Mouse (Mus musculus): ENCODE results near the gene Luzp1. TPM values are rescaled to one million over a fixed set of nuclear protein-coding genes. Genes with fewer than 3 reads are reported as not detected.

The Luzp1 gene
- polyA plus RNA-seq, 1 experiment from 2014 or later, result 108 TPM

DNA sequence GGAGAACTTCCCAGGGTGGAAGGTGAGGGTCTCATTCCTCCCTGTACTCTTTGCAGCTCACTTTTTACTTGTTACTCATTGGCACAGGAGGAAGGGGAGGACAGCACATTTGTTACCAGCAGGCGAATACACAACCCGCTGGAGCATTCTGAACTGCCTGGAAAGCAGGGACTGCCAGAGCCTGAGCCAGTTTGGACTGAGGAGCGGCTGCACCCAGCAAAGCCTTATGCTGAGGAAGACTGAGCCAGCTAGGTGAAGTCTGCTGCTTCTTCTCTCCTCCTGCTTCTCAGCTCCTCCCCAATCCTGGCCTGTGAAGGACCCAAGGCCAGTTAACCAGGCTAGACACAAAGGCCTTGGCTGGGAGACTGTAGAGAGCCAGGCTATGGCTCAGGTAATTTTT lies 75.6 kb downstream of the Luzp1 start:
- no peak overlapping the region for H3K9ac ChIP-seq (ENCODE audit: low read depth, low read length)
- WGBS (ENCODE audit: insufficient replicate concordance), result 90% methylated on average over 3 of the region's 3 CpGs
- no peak overlapping the region for H3K4me3 ChIP-seq (ENCODE audit: low read depth, low read length)
- no peaks in the 10 kb centered on the region for H3K27me3 ChIP-seq (ENCODE audit: control insufficient read depth, insufficient read depth, low read length)
- peaks cover 19% of the 10 kb centered on the region for H3K4me1 ChIP-seq (ENCODE audit: control insufficient read depth, insufficient read depth, low read length)
- peaks cover 22% of the 10 kb centered on the region for H3K36me3 ChIP-seq (ENCODE audit: control insufficient read depth, insufficient read depth, low read length)
- no peaks in the 10 kb centered on the region for H3K9me3 ChIP-seq (replicated peaks; ENCODE audit: control insufficient read depth, low read length)
- H3K4me2 ChIP-seq, result no peak overlapping the region
- H3K27ac ChIP-seq (ENCODE audit: low read depth, low read length), result no peak overlapping the region
- ATAC-seq (replicated peaks; ENCODE audit: insufficient number of reproducible peaks, low FRiP score, low TSS enrichment), result no peak

GRCm38 (mm10) chr4:136546279-136547045 lies 76.9 kb downstream of the Luzp1 start:
- no peak overlapping the region for H3K9ac ChIP-seq (ENCODE audit: low read depth, low read length)
- H3K9me3 ChIP-seq (replicated peaks; ENCODE audit: control insufficient read depth, low read length), result no peaks in the 10 kb centered on the region
- H3K4me3 ChIP-seq (ENCODE audit: low read depth, low read length), result no peak overlapping the region
- H3K27ac ChIP-seq (ENCODE audit: low read depth, low read length), result no peak overlapping the region
- H3K36me3 ChIP-seq (ENCODE audit: control insufficient read depth, insufficient read depth, low read length), result peaks cover 28% of the 10 kb centered on the region
- 65% methylated on average over 3 of the region's 3 CpGs for WGBS (ENCODE audit: insufficient replicate concordance)
- ATAC-seq (replicated peaks; ENCODE audit: insufficient number of reproducible peaks, low FRiP score, low TSS enrichment), result no peak
- no peaks in the 10 kb centered on the region for H3K27me3 ChIP-seq (ENCODE audit: control insufficient read depth, insufficient read depth, low read length)
- H3K4me1 ChIP-seq (ENCODE audit: control insufficient read depth, insufficient read depth, low read length), result peaks cover 19% of the 10 kb centered on the region
- H3K4me2 ChIP-seq, result no peak overlapping the region

DNA sequence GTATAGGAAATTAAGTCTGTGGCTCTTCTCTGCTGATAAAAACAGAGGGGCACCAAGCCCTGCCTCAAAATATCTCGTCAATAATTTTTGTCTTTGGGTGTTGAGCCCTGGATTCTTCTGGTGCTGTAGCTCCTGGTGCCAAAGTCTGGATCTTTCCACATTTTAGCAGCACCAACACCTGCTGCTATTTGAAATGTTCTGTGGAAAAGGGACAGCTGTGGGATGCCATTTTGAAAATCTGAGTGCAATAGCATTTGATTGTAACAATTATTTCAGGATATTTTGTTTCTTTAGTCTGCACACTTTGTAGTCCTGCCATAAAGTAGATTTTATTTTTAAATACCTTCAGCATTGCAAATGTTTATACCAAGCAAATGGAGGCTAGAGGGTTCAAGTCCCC lies 78.2 kb downstream of the Luzp1 start:
- Histone ChIP-seq H3K27me3 (ENCODE audit: control insufficient read depth, insufficient read depth, low read length) (no peaks in the 10 kb centered on the region), H3K36me3 (ENCODE audit: control insufficient read depth, insufficient read depth, low read length) (peaks cover 35% of the 10 kb centered on the region), H3K4me1 (ENCODE audit: control insufficient read depth, insufficient read depth, low read length) (peaks cover 19% of the 10 kb centered on the region), H3K27ac (ENCODE audit: low read depth, low read length) (no peak overlapping the region), H3K9ac (ENCODE audit: low read depth, low read length) (no peak overlapping the region), H3K4me3 (ENCODE audit: low read depth, low read length) (no peak overlapping the region), H3K4me2 (no peak overlapping the region), H3K9me3 (replicated peaks; ENCODE audit: control insufficient read depth, low read length) (no peaks in the 10 kb centered on the region)
- ATAC-seq (replicated peaks; ENCODE audit: insufficient number of reproducible peaks, low FRiP score, low TSS enrichment), result no peak
- WGBS (ENCODE audit: insufficient replicate concordance), result 78% methylated on average over 1 of the region's 1 CpGs

GRCm38 (mm10) chr4:136548381-136548801 lies 78.8 kb downstream of the Luzp1 start:
- H3K9me3 ChIP-seq (replicated peaks; ENCODE audit: control insufficient read depth, low read length), result no peaks in the 10 kb centered on the region
- no peak overlapping the region for H3K4me2 ChIP-seq
- 55% methylated on average over 1 of the region's 1 CpGs for WGBS (ENCODE audit: insufficient replicate concordance)
- peak; percentile 52; the same call in 1 of the 2 replicates for ATAC-seq (replicated peaks; ENCODE audit: insufficient number of reproducible peaks, low FRiP score, low TSS enrichment)
- peak overlapping the region; percentile 65 for H3K27ac ChIP-seq (ENCODE audit: low read depth, low read length)
- peaks cover 33% of the 10 kb centered on the region for H3K36me3 ChIP-seq (ENCODE audit: control insufficient read depth, insufficient read depth, low read length)
- no peak overlapping the region for H3K9ac ChIP-seq (ENCODE audit: low read depth, low read length)
- H3K4me3 ChIP-seq (ENCODE audit: low read depth, low read length), result no peak overlapping the region
- peaks cover 19% of the 10 kb centered on the region for H3K4me1 ChIP-seq (ENCODE audit: control insufficient read depth, insufficient read depth, low read length)
- H3K27me3 ChIP-seq (ENCODE audit: control insufficient read depth, insufficient read depth, low read length), result no peaks in the 10 kb centered on the region

DNA sequence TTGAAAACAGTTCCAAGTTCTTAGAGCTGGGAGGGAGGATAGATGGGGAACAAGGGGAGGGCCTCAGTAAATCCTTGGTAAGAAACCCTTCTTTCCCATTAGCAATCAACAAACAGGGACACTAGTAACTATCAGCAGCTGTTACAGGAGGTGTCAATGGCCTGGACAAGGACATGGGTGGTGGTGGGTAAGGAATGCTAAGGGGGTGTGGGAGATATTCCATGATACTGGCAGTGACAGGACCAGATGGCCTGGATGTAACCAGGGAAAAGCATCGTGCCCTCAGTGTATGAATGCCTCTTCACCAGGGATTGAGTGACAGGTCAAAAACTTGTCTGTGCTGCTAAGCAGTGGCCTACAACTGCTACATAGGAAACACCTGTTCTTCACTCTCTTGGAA lies 83.5 kb downstream of the Luzp1 start:
- no peak overlapping the region for H3K9ac ChIP-seq (ENCODE audit: low read depth, low read length)
- 50% methylated on average over 1 of the region's 1 CpGs for WGBS (ENCODE audit: insufficient replicate concordance)
- peaks cover 11% of the 10 kb centered on the region for H3K4me1 ChIP-seq (ENCODE audit: control insufficient read depth, insufficient read depth, low read length)
- H3K4me3 ChIP-seq (ENCODE audit: low read depth, low read length), result no peak overlapping the region
- no peak overlapping the region for H3K4me2 ChIP-seq
- H3K36me3 ChIP-seq (ENCODE audit: control insufficient read depth, insufficient read depth, low read length), result peaks cover 29% of the 10 kb centered on the region
- H3K9me3 ChIP-seq (replicated peaks; ENCODE audit: control insufficient read depth, low read length), result no peaks in the 10 kb centered on the region
- ATAC-seq (replicated peaks; ENCODE audit: insufficient number of reproducible peaks, low FRiP score, low TSS enrichment), result no peak
- H3K27ac ChIP-seq (ENCODE audit: low read depth, low read length), result no peak overlapping the region
- no peaks in the 10 kb centered on the region for H3K27me3 ChIP-seq (ENCODE audit: control insufficient read depth, insufficient read depth, low read length)

GRCm38 (mm10) chr4:136557638-136558037 lies 88.1 kb downstream of the Luzp1 start:
- Histone ChIP-seq H3K4me3 (ENCODE audit: low read depth, low read length) (no peak overlapping the region), H3K9ac (ENCODE audit: low read depth, low read length) (no peak overlapping the region), H3K27me3 (ENCODE audit: control insufficient read depth, insufficient read depth, low read length) (no peaks in the 10 kb centered on the region), H3K27ac (ENCODE audit: low read depth, low read length) (no peak overlapping the region), H3K9me3 (replicated peaks; ENCODE audit: control insufficient read depth, low read length) (no peaks in the 10 kb centered on the region), H3K4me2 (no peak overlapping the region), H3K4me1 (ENCODE audit: control insufficient read depth, insufficient read depth, low read length) (no peaks in the 10 kb centered on the region; the same call in 1 of the 2 replicates), H3K36me3 (ENCODE audit: control insufficient read depth, insufficient read depth, low read length) (peaks cover 30% of the 10 kb centered on the region)
- ATAC-seq (replicated peaks; ENCODE audit: insufficient number of reproducible peaks, low FRiP score, low TSS enrichment), result no peak
- WGBS (ENCODE audit: insufficient replicate concordance), result 87% methylated on average over 2 of the region's 2 CpGs

- no peaks in the 10 kb centered on the region for H3K9me3 ChIP-seq (replicated peaks; ENCODE audit: control insufficient read depth, low read length)
- 93% methylated on average over 2 of the region's 2 CpGs for WGBS (ENCODE audit: insufficient replicate concordance)
- H3K36me3 ChIP-seq (ENCODE audit: control insufficient read depth, insufficient read depth, low read length), result peaks cover 34% of the 10 kb centered on the region
- H3K4me3 ChIP-seq (ENCODE audit: low read depth, low read length), result no peak overlapping the region
- ATAC-seq (replicated peaks; ENCODE audit: insufficient number of reproducible peaks, low FRiP score, low TSS enrichment), result no peak
- no peak overlapping the region for H3K9ac ChIP-seq (ENCODE audit: low read depth, low read length)
- H3K27ac ChIP-seq (ENCODE audit: low read depth, low read length), result no peak overlapping the region
- H3K4me1 ChIP-seq (ENCODE audit: control insufficient read depth, insufficient read depth, low read length), result no peaks in the 10 kb centered on the region
- no peak overlapping the region for H3K4me2 ChIP-seq
- no peaks in the 10 kb centered on the region for H3K27me3 ChIP-seq (ENCODE audit: control insufficient read depth, insufficient read depth, low read length)
Measured at GRCm38 (mm10) chr4:136559690-136560089, 90.1 kb downstream of the Luzp1 start.

DNA sequence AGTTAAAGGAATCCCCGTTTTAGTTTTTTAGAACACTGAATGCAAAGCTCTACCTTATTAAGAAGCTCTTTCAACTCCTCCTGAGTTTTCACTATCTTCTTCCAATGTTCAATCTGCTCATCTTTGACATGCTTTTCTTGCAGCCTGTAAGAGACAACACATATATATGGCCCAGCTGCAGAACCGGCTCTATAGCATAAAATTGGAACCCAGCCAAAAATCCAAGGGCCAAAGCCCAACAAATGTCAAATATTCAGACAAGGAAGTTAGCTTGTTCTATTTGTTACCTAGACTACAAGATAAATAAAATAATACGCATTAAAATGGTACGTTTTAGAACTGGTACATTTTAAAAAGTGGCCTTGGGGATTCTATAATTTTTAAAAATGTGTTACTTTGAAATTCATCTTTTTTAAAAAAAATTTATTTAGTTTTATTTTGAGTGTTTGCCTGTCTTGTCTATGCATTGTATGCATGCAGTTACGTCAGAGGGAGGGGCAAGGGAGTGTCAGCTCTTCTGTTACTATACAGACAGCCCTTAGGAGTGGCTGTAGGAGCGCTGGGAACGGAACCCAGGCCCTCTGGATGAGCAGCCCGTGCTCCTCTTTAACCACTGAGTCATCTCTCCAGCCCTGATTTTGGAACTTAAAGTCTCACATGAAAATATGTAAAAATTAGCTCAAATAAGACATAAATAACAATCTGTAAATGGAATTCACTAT lies 90.9 kb downstream of the Luzp1 start:
- Histone ChIP-seq H3K27ac (ENCODE audit: low read depth, low read length) (no peak overlapping the region), H3K4me1 (ENCODE audit: control insufficient read depth, insufficient read depth, low read length) (no peaks in the 10 kb centered on the region), H3K27me3 (ENCODE audit: control insufficient read depth, insufficient read depth, low read length) (no peaks in the 10 kb centered on the region), H3K9ac (ENCODE audit: low read depth, low read length) (no peak overlapping the region), H3K4me3 (ENCODE audit: low read depth, low read length) (no peak overlapping the region), H3K36me3 (ENCODE audit: control insufficient read depth, insufficient read depth, low read length) (peaks cover 30% of the 10 kb centered on the region), H3K9me3 (replicated peaks; ENCODE audit: control insufficient read depth, low read length) (no peaks in the 10 kb centered on the region), H3K4me2 (no peak overlapping the region)
- WGBS (ENCODE audit: insufficient replicate concordance), result 89% methylated on average over 8 of the region's 8 CpGs
- no peak for ATAC-seq (replicated peaks; ENCODE audit: insufficient number of reproducible peaks, low FRiP score, low TSS enrichment)

Measured in heart, embryonic 11.5 days (tissue).